Mouse (Mus musculus) liver, postnatal 0 days (tissue): ENCODE results near the gene Myl4. TPM values are rescaled to one million over a fixed set of nuclear protein-coding genes. Genes with fewer than 3 reads are reported as not detected.
"Not testable (repeated sequence)": the region's sequence is repeated elsewhere in the genome, so short reads cannot be mapped to it uniquely, and the experiment has no call there.

Experiments
- ATAC-seq: fragments of 200-750 bp; cut with Nextera tagmentation; 2 replicates; pipeline ENCODE4 v1.8.0; 2017; ENCODE audit warnings: mild to moderate bottlenecking, moderate library complexity
- DNase-seq: peaks from one replicate; pipeline ENCODE4 v3.0.0-alpha.2; 2016
- H3K27ac ChIP-seq: fragments of 300-500 bp; sonication (generic); 2 replicates; pipeline ENCODE4 v1.5.1; 2014; ENCODE audit warnings: antibody characterized with exemption, moderate library complexity, mild to moderate bottlenecking, low read depth
- H3K27me3 ChIP-seq: fragments of 300-500 bp; sonication (generic); 2 replicates; pipeline ENCODE4 v1.6.1; 2014; ENCODE audit warnings: low read length, control low read depth, mixed read lengths; ENCODE audit not compliant: insufficient read depth
- H3K36me3 ChIP-seq: fragments of 300-500 bp; sonication (generic); replicated peaks from 2 replicates; pipeline ENCODE4 v1.6.1; 2014; ENCODE audit warnings: mild to moderate bottlenecking, control low read depth, low read length, moderate library complexity, mixed read lengths; ENCODE audit not compliant: insufficient read depth
- H3K4me1 ChIP-seq: fragments of 300-500 bp; sonication (generic); 2 replicates; pipeline ENCODE4 v1.6.1; 2014; ENCODE audit warnings: antibody characterized with exemption, mild to moderate bottlenecking, control low read depth; ENCODE audit not compliant: insufficient read depth
- H3K4me2 ChIP-seq: fragments of 300-500 bp; sonication (generic); 2 replicates; pipeline ENCODE4 v1.6.1; 2014; ENCODE audit warnings: low read depth, mild to moderate bottlenecking, low read length, moderate library complexity, mixed read lengths
- H3K4me3 ChIP-seq: fragments of 300-500 bp; sonication (generic); 2 replicates; pipeline ENCODE4 v1.5.1; 2014; ENCODE audit warnings: low read depth, low read length
- H3K9ac ChIP-seq: fragments of 300-500 bp; sonication (generic); replicated peaks from 2 replicates; pipeline ENCODE4 v1.6.1; 2014; ENCODE audit warnings: mild to moderate bottlenecking, moderate library complexity
- H3K9me3 ChIP-seq: fragments of 300-500 bp; sonication (generic); 2 replicates; pipeline ENCODE4 v1.6.1; 2016; ENCODE audit warnings: mild to moderate bottlenecking, control low read depth, low read length, mixed read lengths
- CTCF ChIP-seq: sonication (generic); IDR thresholded peaks from 2 replicates; pipeline ENCODE4 v1.5.1; 2016; ENCODE audit warnings: antibody characterized with exemption, low read depth
- EP300 ChIP-seq: IDR thresholded peaks from 2 replicates; pipeline ENCODE4 v1.6.1; 2016; ENCODE audit warnings: antibody characterized with exemption, low read depth, mild to moderate bottlenecking
- WGBS: fragments of 180-500 bp; shearing (Covaris S2); extraction: QIAGEN DNeasy Blood & Tissue Kit; methylation state at CpG from one replicate; pipeline ENCODE4 v1.1.7; 2014; ENCODE audit not compliant: insufficient replicate concordance; 5-methylcytosine and 5-hydroxymethylcytosine counted together
- polyA plus RNA-seq: library from polyadenylated mRNA; unstranded; fragments of >200 nt; fragmentation: Nextera tagmentation; extraction: Ambion mirVana; gene quantifications from 2 replicates; pipeline ENCODE4 v1.2.1, GENCODE M21; 2015

Gene Myl4
- polyA plus RNA-seq, 1 experiment from 2014 or later: 8.3 TPM

DNA sequence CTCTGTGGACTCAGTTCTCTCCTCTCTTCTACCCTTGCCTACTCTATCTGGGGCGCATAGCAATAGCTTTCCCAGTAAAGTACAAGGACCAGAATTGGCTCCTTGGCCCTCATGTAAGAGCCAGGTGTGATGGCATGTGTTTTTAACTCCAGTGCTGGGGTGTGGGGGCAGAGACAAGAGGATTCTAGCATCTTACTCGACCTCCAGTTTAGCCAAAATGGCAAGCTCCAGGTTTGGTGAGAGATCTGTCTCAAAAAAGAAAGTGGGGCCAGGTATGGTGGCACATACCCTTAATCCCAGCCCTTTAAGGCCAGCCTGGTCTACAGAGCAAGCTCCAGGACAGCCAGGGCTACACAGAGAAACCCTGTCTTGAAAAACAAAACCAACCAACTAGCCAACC, 16.3 kb downstream of the Myl4 start:
- Histone ChIP-seq H3K9me3 (0 out of 2 replicates have a peak, but pooled peaks cover 4% of the 10 kb centered on the region), H3K36me3 (no peaks in the 10 kb centered on the region), H3K27ac (no peak overlapping the region), H3K27me3 (no peaks in the 10 kb centered on the region), H3K9ac (no peak overlapping the region), H3K4me1 (peaks cover 4% of the 10 kb centered on the region; the same call in 1 of the 2 replicates), H3K4me3 (no peak overlapping the region), H3K4me2 (no peak overlapping the region)
- no peak for ATAC-seq
- no peak for TF ChIP-seq EP300
- no peak for TF ChIP-seq CTCF
- no peak for DNase-seq
- 65% methylated on average over 2 of the region's 2 CpGs for WGBS

DNA sequence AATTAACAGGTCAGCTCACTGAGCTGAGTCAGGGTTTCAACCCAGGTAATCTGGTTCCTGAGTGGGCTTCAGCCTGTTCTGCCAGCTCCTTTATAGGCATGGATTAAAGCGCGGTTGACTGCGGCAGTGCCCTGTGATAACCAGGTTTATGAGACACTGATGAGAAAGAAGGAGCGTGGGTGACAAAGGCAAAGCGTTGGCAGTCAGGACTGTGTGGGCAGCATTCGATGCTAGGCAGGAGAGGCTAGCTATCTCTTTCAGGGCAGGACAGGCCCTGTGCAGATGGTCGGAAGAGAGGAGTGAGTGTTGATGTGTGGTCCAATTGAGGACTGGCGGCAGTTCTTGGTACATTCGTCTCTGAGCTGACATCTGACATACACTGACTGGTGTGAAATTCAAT, 17.3 kb downstream of the Myl4 start:
- Histone ChIP-seq H3K36me3 (no peaks in the 10 kb centered on the region), H3K9me3 (0 out of 2 replicates have a peak, but pooled peaks cover 4% of the 10 kb centered on the region), H3K27ac (no peak overlapping the region), H3K27me3 (no peaks in the 10 kb centered on the region), H3K4me2 (no peak overlapping the region), H3K9ac (no peak overlapping the region), H3K4me1 (peaks cover 4% of the 10 kb centered on the region; the same call in 1 of the 2 replicates), H3K4me3 (no peak overlapping the region)
- no peak for ATAC-seq
- 81% methylated on average over 9 of the region's 9 CpGs for WGBS
- TF ChIP-seq CTCF (no peak), EP300 (no peak)
- DNase-seq: no peak

DNA sequence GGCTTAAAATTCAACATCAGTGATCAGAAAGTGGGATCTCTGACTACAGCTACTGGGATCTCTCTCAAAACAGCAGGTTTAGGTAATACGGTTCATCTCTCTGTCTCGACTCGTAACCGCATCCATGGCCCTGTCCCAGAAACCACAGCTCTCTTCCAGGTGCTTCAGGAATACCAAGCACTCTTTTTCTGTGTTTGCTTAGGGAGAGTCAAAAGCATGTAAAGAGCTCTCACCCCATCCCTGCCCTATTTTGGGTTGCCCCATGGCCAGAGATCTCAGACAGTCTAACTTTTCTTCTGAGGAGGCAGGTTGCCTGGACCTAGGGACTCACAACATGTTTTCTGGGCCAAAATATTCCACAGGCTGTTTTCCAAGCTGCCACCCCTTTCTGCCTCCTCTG, 17.9 kb downstream of the Myl4 start:
- H3K9me3 ChIP-seq: 0 out of 2 replicates have a peak, but pooled peaks cover 4% of the 10 kb centered on the region
- ATAC-seq (no peak), DNase-seq (no peak)
- H3K9ac ChIP-seq: no peak overlapping the region
- WGBS: 92% methylated on average over 4 of the region's 4 CpGs
- no peaks in the 10 kb centered on the region for H3K36me3 ChIP-seq
- TF ChIP-seq CTCF: no peak
- no peak for TF ChIP-seq EP300
- no peak overlapping the region for H3K27ac ChIP-seq
- no peak overlapping the region for H3K4me3 ChIP-seq
- no peaks in the 10 kb centered on the region for H3K27me3 ChIP-seq
- H3K4me2 ChIP-seq: no peak overlapping the region
- H3K4me1 ChIP-seq: peaks cover 4% of the 10 kb centered on the region; the same call in 1 of the 2 replicates

DNA sequence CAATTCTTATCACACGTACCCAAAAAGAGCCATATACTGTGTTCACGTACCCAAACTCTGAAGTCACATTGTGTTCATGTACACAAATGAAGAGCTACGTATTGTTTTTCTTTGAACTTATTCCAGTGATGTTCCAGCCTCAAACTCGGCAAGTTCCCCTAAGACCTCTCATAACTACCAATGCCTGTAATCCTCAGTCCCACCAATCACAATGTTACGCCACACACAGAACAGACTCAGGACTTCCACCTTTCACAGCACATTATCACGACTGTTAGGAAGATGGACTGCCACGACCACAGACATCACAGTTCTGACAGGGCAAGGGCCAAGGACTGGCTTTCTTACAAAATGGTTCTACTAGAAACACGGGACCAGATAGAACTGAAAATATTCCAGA, 20.1 kb downstream of the Myl4 start:
- H3K9ac ChIP-seq, H3K4me2 ChIP-seq, DNase-seq, H3K27ac ChIP-seq, H3K4me3 ChIP-seq, H3K27me3 ChIP-seq, H3K36me3 ChIP-seq, H3K4me1 ChIP-seq, ATAC-seq, H3K9me3 ChIP-seq: not testable (repeated sequence)
- WGBS: 44% methylated on average over 8 of the region's 8 CpGs

DNA sequence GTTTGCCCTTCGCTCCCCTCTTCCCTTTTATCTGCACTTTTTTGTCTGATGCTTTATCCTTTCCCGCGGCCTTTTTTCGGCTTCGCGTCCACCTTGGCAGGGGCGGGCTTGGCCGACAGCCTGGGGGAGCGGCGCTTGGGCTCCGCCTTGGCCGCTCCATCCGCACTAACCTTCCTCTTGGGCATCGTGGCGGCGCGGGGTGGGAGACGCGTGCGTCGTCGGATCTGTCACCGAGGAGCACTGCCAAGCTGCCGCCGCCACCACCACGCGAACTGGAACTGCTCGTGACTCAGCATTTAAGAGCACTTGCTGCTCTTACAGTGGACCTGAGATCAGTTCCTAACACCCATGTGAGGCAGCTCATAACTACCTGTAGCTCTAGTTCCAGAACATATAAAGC, 20.9 kb downstream of the Myl4 start:
- Histone ChIP-seq H3K9ac (0 out of 2 replicates have a peak overlapping the region, but pooled peaks have one; percentile 39), H3K4me2 (peak overlapping the region; percentile 69), H3K4me3 (peak overlapping the region; percentile 38)
- H3K36me3 ChIP-seq, H3K27me3 ChIP-seq, H3K9me3 ChIP-seq, H3K27ac ChIP-seq, H3K4me1 ChIP-seq: not testable (repeated sequence)
- ATAC-seq (peak; percentile 49), DNase-seq (peak; percentile 49)
- 2% methylated on average over 28 of the region's 28 CpGs for WGBS

DNA sequence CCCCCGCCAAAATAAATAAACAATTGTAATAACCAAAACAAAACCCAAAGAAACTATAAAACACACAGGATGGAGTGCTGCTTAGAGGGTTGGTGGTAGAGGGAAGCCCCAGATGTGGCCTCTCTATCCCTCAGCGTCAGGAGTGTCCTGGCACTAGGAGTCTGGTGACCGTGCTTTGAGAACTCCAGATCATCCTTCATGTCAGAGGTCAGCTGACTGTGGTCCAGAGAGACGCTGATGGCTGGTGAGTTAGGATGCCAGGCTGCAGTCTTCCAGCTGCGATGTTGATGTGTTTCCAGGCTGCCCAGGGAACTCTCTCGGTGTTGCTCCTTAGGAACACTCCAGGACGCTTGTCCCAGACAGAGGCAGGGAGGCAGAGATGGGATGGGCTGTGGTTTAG, 21.6 kb downstream of the Myl4 start:
- H3K9me3 ChIP-seq: 0 out of 2 replicates have a peak, but pooled peaks cover 4% of the 10 kb centered on the region
- H3K27ac ChIP-seq: no peak overlapping the region
- TF ChIP-seq EP300 (no peak), CTCF (no peak)

DNA sequence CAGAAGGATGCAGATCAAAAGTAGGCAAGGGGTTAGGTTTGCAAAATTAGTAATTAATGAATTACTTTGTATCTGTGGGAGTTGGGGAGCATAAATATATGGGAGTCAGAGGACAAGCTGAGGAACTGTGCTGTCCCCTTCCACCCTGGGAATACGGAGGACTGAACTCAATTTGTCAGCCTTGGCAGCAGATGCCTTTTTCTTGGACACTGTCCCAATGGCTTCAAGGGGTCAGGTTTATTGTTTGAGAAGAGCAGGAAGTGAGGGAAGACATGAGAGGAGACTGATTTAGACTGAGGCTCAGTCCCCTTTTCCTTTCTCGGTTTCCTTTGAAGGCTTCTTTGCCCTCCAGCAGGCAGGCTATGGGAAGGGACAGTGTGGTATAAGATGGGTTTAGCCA, 22.1 kb downstream of the Myl4 start:
- peaks cover 4% of the 10 kb centered on the region; the same call in 1 of the 2 replicates for H3K4me1 ChIP-seq
- TF ChIP-seq EP300 (no peak), CTCF (no peak)
- WGBS: 51% methylated on average over 2 of the region's 2 CpGs
- H3K36me3 ChIP-seq: no peaks in the 10 kb centered on the region
- ATAC-seq: no peak
- H3K9ac ChIP-seq: no peak overlapping the region
- H3K27ac ChIP-seq: no peak overlapping the region
- no peaks in the 10 kb centered on the region for H3K27me3 ChIP-seq
- no peak overlapping the region for H3K4me2 ChIP-seq
- no peak overlapping the region for H3K4me3 ChIP-seq
- H3K9me3 ChIP-seq: 0 out of 2 replicates have a peak, but pooled peaks cover 4% of the 10 kb centered on the region
- DNase-seq: no peak

More for the DNA sequence above, 21.6 kb downstream of the Myl4 start:
- Histone ChIP-seq H3K4me1 (peaks cover 4% of the 10 kb centered on the region; the same call in 1 of the 2 replicates), H3K27me3 (no peaks in the 10 kb centered on the region), H3K36me3 (no peaks in the 10 kb centered on the region), H3K4me2 (no peak overlapping the region), H3K4me3 (no peak overlapping the region), H3K9ac (no peak overlapping the region)
- WGBS: 72% methylated on average over 7 of the region's 7 CpGs
- DNase-seq (no peak), ATAC-seq (no peak)
